Mouse (Mus musculus) hindbrain, embryonic 10.5 days (tissue): ENCODE measurements at regions not wholly inside any gene's neighbourhood (a gene's known extent, or its start where the extent isn't known, plus 50 kb on each side); places are given as distances from the start of the nearest gene placed in this dataset.

ENCODE experiments used
- DNase-seq: peaks from one replicate; pipeline ENCODE4 v3.0.0-alpha.2; 2017; ENCODE audit warnings: low spot score
- H3K27ac ChIP-seq: fragments of 300-500 bp; sonication (generic); 2 replicates; pipeline ENCODE4 v1.5.1; 2016; ENCODE audit warnings: mild to moderate bottlenecking, moderate library complexity
- H3K27me3 ChIP-seq: fragments of 300-500 bp; sonication (generic); 2 replicates; pipeline ENCODE4 v1.6.1; 2016; ENCODE audit warnings: mild to moderate bottlenecking; ENCODE audit not compliant: poor library complexity, insufficient read depth, severe bottlenecking
- H3K36me3 ChIP-seq: fragments of 300-500 bp; sonication (generic); 2 replicates; pipeline ENCODE4 v1.6.1; 2016; ENCODE audit warnings: mild to moderate bottlenecking, moderate library complexity
- H3K4me1 ChIP-seq: fragments of 300-500 bp; sonication (generic); replicated peaks from 2 replicates; pipeline ENCODE4 v1.6.1; 2016; ENCODE audit warnings: mild to moderate bottlenecking
- H3K4me3 ChIP-seq: fragments of 300-500 bp; sonication (generic); 2 replicates; pipeline ENCODE4 v1.5.1; 2016; ENCODE audit warnings: mild to moderate bottlenecking, moderate library complexity
- H3K9me3 ChIP-seq: fragments of 300-500 bp; sonication (generic); 2 replicates; pipeline ENCODE4 v1.6.1; 2016; ENCODE audit warnings: mild to moderate bottlenecking, moderate library complexity
- WGBS: fragments of 180-500 bp; shearing (Covaris S2); methylation state at CpG from one replicate; pipeline ENCODE4 v1.1.7; 2016; 5-methylcytosine and 5-hydroxymethylcytosine counted together

DNA sequence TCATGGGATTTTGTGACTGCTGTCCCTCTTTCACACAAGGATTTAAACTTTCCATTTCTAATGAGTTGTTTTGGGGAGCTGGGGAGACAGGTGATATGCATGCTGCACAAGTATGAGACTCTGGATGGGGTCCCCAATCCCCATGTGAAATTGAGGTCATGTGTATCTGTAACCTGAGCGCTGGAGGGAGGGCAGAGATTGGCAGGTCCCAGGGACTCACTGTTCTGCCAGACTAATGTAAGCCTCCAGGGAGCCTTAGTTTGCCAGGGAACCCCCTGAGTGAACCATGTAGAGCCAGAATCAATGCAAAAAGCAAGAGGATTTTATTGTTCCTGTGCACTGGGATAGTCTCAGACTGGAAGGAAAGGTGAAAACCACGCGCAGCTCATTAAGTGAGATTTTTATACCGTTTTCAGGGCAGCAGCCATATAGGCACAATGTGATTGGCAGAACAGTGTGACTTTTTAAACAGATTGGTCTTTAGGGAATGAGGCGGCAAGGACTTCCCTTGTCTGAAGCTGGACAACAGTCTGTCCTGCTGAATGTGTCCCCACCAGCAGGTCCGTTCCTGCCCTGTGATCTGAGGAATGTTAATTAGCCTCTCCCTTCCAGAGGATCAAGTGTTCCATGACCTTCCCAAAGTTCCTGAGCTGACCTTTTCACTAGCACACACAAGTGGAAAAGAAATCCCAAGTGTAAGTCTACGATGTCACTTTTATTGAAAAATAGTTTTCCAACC, 59.9 kb upstream of the Oxgr1 start:
- H3K9me3 ChIP-seq, result peaks cover 14% of the 10 kb centered on the region
- no peak for DNase-seq
- peaks cover 15% of the 10 kb centered on the region for H3K4me1 ChIP-seq
- H3K27ac ChIP-seq, result no peak overlapping the region; the same call in 1 of the 2 replicates
- H3K4me3 ChIP-seq, result no peak overlapping the region
- H3K27me3 ChIP-seq, result no peaks in the 10 kb centered on the region
- 37% methylated on average over 7 of the region's 7 CpGs for WGBS
- no peaks in the 10 kb centered on the region for H3K36me3 ChIP-seq

DNA sequence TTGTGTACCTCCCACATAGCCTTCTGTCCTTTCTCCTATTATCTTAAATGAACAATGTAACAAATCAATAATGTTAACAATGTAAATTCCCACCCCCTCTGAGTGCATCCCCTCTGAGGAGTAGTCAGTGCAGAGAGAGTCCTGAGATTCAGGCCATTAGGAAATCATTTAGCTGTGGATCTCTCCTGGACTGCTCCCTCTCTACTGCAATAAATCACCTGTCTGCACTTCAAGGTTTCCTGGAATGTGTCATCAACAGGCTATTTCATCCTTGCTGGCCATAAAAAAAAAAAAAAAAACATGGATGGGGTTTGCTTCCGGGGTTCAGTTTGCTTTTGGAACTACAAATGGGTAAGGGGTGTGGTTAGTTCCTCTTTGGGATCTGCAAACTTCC, 60.5 kb upstream of the Oxgr1 start:
- H3K27ac ChIP-seq, result no peak overlapping the region
- WGBS, result 73% methylated on average over 1 of the region's 1 CpGs
- DNase-seq, result no peak
- peaks cover 14% of the 10 kb centered on the region for H3K9me3 ChIP-seq
- no peak overlapping the region for H3K4me3 ChIP-seq
- H3K36me3 ChIP-seq, result no peaks in the 10 kb centered on the region
- no peaks in the 10 kb centered on the region for H3K27me3 ChIP-seq
- H3K4me1 ChIP-seq, result peaks cover 15% of the 10 kb centered on the region

DNA sequence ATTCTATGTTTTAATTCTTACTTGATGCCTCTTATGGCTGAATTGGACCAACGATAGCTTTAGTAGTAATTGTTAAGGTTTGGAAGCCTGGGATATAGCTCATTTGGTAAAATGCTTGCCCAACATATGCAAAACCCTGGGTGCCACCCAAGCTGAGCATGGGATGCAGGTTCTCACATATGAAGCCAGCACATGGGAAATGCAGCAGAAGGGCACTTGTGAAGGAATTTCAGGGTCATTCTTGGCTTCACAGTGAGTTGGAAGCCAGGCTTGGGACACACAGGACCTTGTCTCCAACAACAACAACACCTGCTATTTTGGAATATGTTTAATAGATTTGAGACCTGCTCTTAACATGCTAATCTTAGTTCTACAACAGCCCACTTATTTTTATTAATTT, 67.6 kb upstream of the Oxgr1 start:
- Histone ChIP-seq H3K4me1 (no peaks in the 10 kb centered on the region), H3K36me3 (no peaks in the 10 kb centered on the region), H3K27me3 (no peaks in the 10 kb centered on the region), H3K27ac (no peak overlapping the region), H3K4me3 (no peak overlapping the region), H3K9me3 (peaks cover 2% of the 10 kb centered on the region; the same call in 1 of the 2 replicates)
- DNase-seq, result no peak
- 98% methylated on average over 1 of the region's 1 CpGs for WGBS

DNA sequence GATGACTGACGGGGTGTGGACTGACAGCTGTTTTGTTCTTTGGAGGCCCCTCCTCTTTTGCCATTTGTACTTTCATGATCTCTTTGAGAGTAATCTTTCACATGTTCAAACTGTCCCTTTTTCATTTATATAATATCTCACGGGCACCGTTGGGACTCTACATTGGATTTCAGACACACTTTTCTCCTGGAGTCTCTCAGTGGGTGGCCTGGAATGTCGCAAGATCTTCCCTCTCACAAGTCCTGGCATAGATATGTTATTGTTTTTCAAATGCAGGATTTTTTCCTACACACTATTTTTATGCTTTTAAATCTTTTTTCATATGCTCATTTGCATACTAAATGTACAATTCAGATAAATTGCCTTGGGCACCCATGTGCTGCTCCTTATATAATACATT, 71.1 kb upstream of the Oxgr1 start:
- DNase-seq, result no peak
- no peaks in the 10 kb centered on the region for H3K9me3 ChIP-seq
- no peaks in the 10 kb centered on the region for H3K4me1 ChIP-seq
- H3K36me3 ChIP-seq, result no peaks in the 10 kb centered on the region
- WGBS, result 89% methylated on average over 4 of the region's 4 CpGs
- H3K4me3 ChIP-seq, result no peak overlapping the region
- H3K27me3 ChIP-seq, result no peaks in the 10 kb centered on the region
- H3K27ac ChIP-seq, result no peak overlapping the region

DNA sequence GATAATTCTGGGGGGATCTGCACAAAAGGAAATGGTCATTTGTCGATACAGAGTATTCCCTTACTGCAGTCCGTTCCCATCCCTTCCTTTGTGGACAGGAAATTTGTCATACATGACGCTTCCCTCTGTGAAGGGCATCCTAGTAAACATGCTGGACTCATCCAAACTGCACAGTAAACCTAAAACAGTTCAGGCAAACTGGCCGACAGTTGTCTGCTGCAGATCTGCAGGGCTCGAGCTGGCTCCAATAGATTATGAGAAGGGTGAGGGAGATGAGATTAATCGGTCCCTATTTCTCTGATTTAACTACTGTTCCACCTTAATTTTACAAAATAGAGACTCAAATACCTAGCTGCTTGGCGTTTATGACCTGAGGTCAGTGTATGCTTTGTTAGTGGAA, 76.3 kb upstream of the Oxgr1 start:
- no peak for DNase-seq
- Histone ChIP-seq H3K27ac (no peak overlapping the region), H3K36me3 (no peaks in the 10 kb centered on the region), H3K4me3 (no peak overlapping the region), H3K27me3 (no peaks in the 10 kb centered on the region), H3K4me1 (peaks cover 6% of the 10 kb centered on the region), H3K9me3 (no peaks in the 10 kb centered on the region)
- WGBS, result 90% methylated on average over 7 of the region's 7 CpGs

DNA sequence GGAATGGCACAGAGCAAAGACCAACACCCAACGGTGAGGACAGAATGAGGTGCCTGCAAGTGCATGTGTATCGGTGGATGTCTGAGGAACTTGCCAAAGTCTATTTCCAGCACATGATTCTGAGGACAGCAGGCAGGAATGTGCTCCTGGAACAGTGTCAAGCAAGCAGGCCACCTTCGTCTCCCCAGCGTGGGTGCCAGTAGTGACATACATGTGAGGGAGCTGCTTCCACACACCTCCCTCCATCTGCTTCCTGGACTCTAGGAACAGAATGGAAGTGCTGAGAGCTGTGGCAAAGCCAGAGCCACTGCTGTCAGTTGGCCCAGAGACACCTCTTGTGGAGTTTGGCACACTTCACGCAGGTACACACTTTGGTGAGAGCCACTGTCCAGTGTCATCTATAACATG, 76.9 kb upstream of the Oxgr1 start:
- no peaks in the 10 kb centered on the region for H3K36me3 ChIP-seq
- no peak overlapping the region for H3K27ac ChIP-seq
- no peaks in the 10 kb centered on the region for H3K27me3 ChIP-seq
- no peaks in the 10 kb centered on the region for H3K9me3 ChIP-seq
- no peak for DNase-seq
- peaks cover 6% of the 10 kb centered on the region for H3K4me1 ChIP-seq
- no peak overlapping the region for H3K4me3 ChIP-seq
- WGBS, result 92% methylated on average over 5 of the region's 5 CpGs

DNA sequence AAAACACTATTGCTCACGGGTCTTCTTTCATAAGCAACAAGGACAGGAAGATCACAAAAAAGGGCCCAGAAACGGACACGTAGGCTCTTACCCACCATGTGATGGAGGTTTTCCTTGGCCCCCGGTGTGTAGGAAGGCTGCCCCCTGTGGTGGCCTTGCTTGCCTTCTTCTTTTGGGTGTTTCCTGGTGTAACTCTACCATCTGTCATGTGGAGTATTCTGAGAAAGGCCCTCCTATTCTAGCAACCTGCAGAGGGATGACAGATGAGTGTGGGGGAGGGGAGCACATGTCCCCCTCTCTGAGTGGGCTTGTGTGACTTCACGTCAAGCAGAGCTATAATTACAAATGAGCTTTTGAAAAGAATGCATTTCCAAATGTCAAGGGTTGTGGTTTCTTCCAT, 77.3 kb upstream of the Oxgr1 start:
- H3K9me3 ChIP-seq, result no peaks in the 10 kb centered on the region
- no peak for DNase-seq
- H3K27me3 ChIP-seq, result no peaks in the 10 kb centered on the region
- H3K4me1 ChIP-seq, result peaks cover 6% of the 10 kb centered on the region
- no peak overlapping the region for H3K27ac ChIP-seq
- H3K4me3 ChIP-seq, result no peak overlapping the region
- no peaks in the 10 kb centered on the region for H3K36me3 ChIP-seq
- 68% methylated on average over 5 of the region's 5 CpGs for WGBS

DNA sequence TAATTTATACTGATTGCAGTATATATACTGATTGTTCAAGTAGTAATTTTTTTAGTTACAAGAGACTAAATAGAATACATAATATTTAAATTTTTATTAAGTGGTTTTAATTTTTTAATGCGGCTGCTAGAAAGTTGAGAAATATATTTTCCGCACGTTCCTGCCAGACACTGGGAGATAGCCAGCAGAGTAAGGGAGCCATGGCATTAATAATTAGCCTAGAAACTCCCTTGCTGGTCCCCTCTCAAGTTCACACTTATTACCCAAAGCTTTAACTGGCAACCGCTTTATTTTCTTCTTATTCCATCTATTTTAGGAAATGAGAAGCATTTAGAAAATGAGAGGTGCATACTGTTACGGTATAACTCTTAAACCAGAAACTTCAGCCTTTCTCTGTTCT, 78.0 kb upstream of the Oxgr1 start:
- no peaks in the 10 kb centered on the region for H3K9me3 ChIP-seq
- H3K4me1 ChIP-seq, result peaks cover 6% of the 10 kb centered on the region
- no peak for DNase-seq
- H3K4me3 ChIP-seq, result no peak overlapping the region
- H3K27ac ChIP-seq, result no peak overlapping the region
- H3K36me3 ChIP-seq, result no peaks in the 10 kb centered on the region
- 96% methylated on average over 5 of the region's 5 CpGs for WGBS
- H3K27me3 ChIP-seq, result no peaks in the 10 kb centered on the region

DNA sequence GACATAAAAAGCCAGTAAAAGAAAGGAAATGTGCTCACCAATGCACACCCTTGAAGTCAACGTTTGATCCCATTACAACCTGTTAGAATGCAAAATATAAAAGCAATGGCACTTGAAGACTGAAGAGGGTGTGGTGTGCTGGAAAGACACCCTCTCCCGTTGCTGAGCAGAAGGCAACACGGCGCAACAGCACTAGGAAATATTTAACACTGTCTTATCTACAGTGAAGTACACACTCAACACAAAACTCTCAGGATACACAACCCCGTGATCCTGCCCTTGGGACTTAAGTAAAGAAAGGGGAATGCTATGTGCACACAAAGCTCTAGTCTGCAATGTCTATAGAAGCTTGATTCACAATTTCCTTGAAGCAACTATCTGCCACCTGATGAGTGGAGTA, 83.1 kb upstream of the Oxgr1 start:
- 92% methylated on average over 5 of the region's 5 CpGs for WGBS
- Histone ChIP-seq H3K9me3 (no peaks in the 10 kb centered on the region), H3K27ac (no peak overlapping the region), H3K27me3 (no peaks in the 10 kb centered on the region), H3K36me3 (no peaks in the 10 kb centered on the region), H3K4me3 (no peak overlapping the region), H3K4me1 (no peaks in the 10 kb centered on the region)
- no peak for DNase-seq

DNA sequence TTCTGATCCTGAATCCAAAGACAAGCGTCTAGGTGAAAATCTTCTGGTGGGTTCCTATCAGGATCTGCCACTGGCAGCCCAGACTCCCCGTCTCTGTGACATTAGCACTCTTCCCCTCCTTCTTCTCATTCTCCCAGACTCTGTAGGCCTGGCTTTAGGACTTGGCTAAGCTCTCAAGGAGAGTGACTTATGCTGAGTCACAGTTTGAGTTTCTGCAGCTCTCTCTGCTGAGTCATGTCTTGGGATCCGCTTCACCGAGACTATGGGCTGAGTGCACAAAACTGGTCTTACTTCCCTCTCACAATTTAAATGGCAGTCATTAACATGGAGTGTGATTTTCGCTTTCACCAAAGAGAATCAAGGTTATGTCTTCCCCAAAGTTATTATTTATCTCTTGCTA, 85.2 kb upstream of the Oxgr1 start:
- DNase-seq, result no peak
- WGBS, result 92% methylated on average over 5 of the region's 5 CpGs

DNA sequence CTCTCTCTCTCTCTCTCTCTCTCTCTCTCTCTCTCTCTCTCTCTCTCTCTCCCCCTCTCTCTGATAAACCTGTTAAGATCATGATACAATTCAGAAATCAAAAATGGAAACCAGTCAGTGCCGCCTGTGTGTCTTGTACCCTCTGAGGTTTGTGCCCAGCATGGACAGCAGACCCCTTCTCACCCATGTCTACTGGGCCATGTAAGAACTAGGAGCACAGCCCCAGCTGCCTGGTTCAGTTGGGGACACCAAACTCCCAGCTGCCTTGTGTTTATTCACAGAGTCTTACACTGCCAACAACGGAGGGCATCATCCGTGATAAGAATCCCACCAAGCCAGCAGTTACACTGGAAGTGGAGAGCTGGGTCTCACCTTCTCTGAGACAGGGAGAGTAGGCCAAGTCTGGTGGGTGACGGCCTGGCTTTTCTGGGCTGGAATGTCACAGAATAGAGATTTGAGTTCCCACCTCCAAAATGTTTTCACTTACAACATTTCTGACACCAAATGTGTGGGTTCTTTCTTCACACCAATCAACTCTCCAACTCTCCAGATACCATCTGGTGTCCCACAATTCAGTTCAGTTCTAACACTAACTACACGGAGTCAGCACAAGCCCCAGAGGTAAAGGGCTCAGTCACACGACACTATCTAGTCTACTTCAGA, 92.2 kb upstream of the Oxgr1 start:
- H3K4me1 ChIP-seq, result peaks cover 15% of the 10 kb centered on the region
- 82% methylated on average over 6 of the region's 6 CpGs for WGBS
- no peak overlapping the region for H3K27ac ChIP-seq
- no peaks in the 10 kb centered on the region for H3K36me3 ChIP-seq
- no peak for DNase-seq
- no peaks in the 10 kb centered on the region for H3K9me3 ChIP-seq
- H3K27me3 ChIP-seq, result peaks cover 14% of the 10 kb centered on the region
- H3K4me3 ChIP-seq, result no peak overlapping the region

More for the DNA sequence above, 85.2 kb upstream of the Oxgr1 start:
- no peak overlapping the region for H3K4me3 ChIP-seq
- no peak overlapping the region for H3K27ac ChIP-seq
- no peaks in the 10 kb centered on the region for H3K4me1 ChIP-seq
- no peaks in the 10 kb centered on the region for H3K9me3 ChIP-seq
- H3K27me3 ChIP-seq, result no peaks in the 10 kb centered on the region
- H3K36me3 ChIP-seq, result no peaks in the 10 kb centered on the region

DNA sequence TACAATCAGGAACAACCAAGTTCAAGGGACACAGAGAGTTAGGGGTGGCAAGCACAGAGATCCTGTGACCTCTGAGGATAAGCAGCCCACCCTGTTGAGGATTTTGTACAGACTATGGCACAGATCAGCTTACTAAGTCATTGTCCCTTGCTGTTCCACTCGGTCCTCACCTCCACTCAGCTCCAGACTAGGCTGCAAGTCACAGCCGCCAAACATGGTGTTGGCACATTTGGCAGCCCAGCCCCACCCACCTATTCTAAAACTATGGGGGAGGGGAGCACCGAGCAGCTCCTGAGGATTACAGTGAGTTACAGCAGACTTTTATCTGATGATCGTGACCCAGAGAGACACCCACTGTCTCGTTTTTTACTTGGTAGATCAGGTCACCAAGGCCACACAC, 93.0 kb upstream of the Oxgr1 start:
- H3K27ac ChIP-seq, result no peak overlapping the region
- no peaks in the 10 kb centered on the region for H3K9me3 ChIP-seq
- no peaks in the 10 kb centered on the region for H3K36me3 ChIP-seq
- peaks cover 22% of the 10 kb centered on the region for H3K4me1 ChIP-seq
- no peak overlapping the region for H3K4me3 ChIP-seq
- H3K27me3 ChIP-seq, result peaks cover 21% of the 10 kb centered on the region
- no peak for DNase-seq
- WGBS, result 63% methylated on average over 5 of the region's 5 CpGs

DNA sequence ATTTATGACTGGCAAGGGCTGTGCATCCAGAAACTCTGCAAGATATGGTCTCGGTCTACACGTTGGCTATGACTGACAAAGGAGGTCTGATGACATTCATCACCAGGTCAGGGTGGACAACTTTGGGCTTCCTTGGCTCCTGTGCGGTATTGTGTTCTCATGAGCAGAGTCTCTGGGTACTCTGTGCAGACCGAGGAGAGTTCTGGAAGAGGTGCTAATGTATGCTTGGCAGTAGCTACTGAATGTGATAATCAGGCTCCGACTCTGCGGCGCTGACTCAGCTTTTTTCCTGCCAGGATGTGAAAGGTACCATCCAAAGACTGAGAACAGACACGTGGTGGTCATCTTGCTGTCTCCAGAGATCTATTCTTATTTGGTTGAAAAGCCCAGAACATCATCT, 94.5 kb upstream of the Oxgr1 start:
- H3K27me3 ChIP-seq, result peaks cover 27% of the 10 kb centered on the region
- 90% methylated on average over 8 of the region's 8 CpGs for WGBS
- H3K4me1 ChIP-seq, result peaks cover 37% of the 10 kb centered on the region
- no peak overlapping the region for H3K4me3 ChIP-seq
- DNase-seq, result no peak
- H3K27ac ChIP-seq, result no peak overlapping the region
- no peaks in the 10 kb centered on the region for H3K36me3 ChIP-seq
- H3K9me3 ChIP-seq, result no peaks in the 10 kb centered on the region
